Comparison of ENCODE assay signal across 27 mouse cellular contexts in the genomic region with DNA sequence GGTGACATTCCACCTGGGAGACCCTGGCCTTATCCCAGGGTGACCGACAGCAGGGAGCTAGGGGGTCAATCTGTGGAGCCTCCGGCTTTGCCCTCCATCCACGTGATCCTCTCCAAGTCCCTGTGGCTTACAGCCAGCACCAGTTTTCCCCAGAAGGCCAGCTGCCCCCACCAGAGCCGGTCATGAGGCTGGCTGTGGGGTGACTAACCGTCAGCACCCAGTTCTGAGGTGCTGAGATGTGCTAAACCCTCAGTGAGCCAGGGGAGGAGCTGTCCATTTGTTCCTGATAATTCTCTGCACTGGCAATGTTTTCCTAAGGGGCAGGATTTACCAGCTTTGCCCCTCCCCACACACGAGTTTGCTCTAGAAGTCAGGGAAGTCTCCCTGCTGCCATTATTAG. TPM values are rescaled to one million over a fixed set of nuclear protein-coding genes. Genes with fewer than 3 reads are reported as not detected.
DNase-seq lines count a peak whose midpoint lies in the region; ATAC-seq and TF ChIP-seq lines count a peak whose summit lies in the region.
"Had no signal": no experiment of that assay in that cellular context is flagged by ENCODE, and none has a peak within 500 bp of the region (broad histone marks: within the 10 kb centered on the region; RNA-seq: fewer than 3 reads in every experiment).

No protein-coding gene starts in this region.

- no peaks in the 10 kb centered on the region for H3K27me3 ChIP-seq in heart, embryonic 10.5 days (ENCODE audit: insufficient read depth, poor library complexity, severe bottlenecking)
- no peaks in the 10 kb centered on the region for H3K27me3 ChIP-seq in intestine, embryonic 16.5 days (replicated peaks; ENCODE audit: control insufficient read depth, insufficient read depth, low read length)
- no peaks in the 10 kb centered on the region for H3K27me3 ChIP-seq in intestine, embryonic 15.5 days (replicated peaks)
- no peaks in the 10 kb centered on the region for H3K27me3 ChIP-seq in liver, embryonic 15.5 days
- no peaks in the 10 kb centered on the region for H3K27me3 ChIP-seq in forebrain, postnatal 0 days (ENCODE audit: insufficient read depth, low read length)
- H3K27me3 ChIP-seq: limb, embryonic 13.5 days; neural tube, embryonic 13.5 days had no signal

- H3K4me1 ChIP-seq in heart, embryonic 10.5 days, result peaks cover 23% of the 10 kb centered on the region
- peaks cover 2% of the 10 kb centered on the region; the same call in 1 of the 2 replicates for H3K4me1 ChIP-seq in intestine, embryonic 16.5 days (ENCODE audit: control insufficient read depth, insufficient read depth, low read length)
- H3K4me1 ChIP-seq in intestine, embryonic 15.5 days (replicated peaks), result no peaks in the 10 kb centered on the region
- H3K4me1 ChIP-seq in liver, embryonic 15.5 days (replicated peaks), result peaks cover 19% of the 10 kb centered on the region
- no peaks in the 10 kb centered on the region for H3K4me1 ChIP-seq in forebrain, postnatal 0 days (ENCODE audit: insufficient read depth)
- H3K4me1 ChIP-seq: embryonic facial prominence, embryonic 10.5 days; limb, embryonic 13.5 days; neural tube, embryonic 13.5 days had no signal

- 45% methylated on average over 6 of the region's 6 CpGs for WGBS in heart, embryonic 10.5 days
- 60% methylated on average over 6 of the region's 6 CpGs for WGBS in intestine, embryonic 16.5 days
- 60% methylated on average over 6 of the region's 6 CpGs for WGBS in intestine, embryonic 15.5 days
- 62% methylated on average over 6 of the region's 6 CpGs for WGBS in liver, embryonic 15.5 days (ENCODE audit: insufficient replicate concordance)
- 59% methylated on average over 6 of the region's 6 CpGs for WGBS in forebrain, postnatal 0 days

- TF ChIP-seq CTCF in forebrain, postnatal 0 days (IDR thresholded peaks at IDR 0.05; ENCODE audit: low read depth), result no peak

- no peak overlapping the region for H3K4me3 ChIP-seq in heart, embryonic 10.5 days
- no peak overlapping the region for H3K4me3 ChIP-seq in intestine, embryonic 16.5 days (ENCODE audit: low read length)
- H3K4me3 ChIP-seq in intestine, embryonic 15.5 days (replicated peaks), result no peak overlapping the region
- no peak overlapping the region for H3K4me3 ChIP-seq in liver, embryonic 15.5 days (replicated peaks)
- no peak overlapping the region for H3K4me3 ChIP-seq in forebrain, postnatal 0 days (ENCODE audit: low read depth, low read length)
- H3K4me3 ChIP-seq: embryonic facial prominence, embryonic 10.5 days; limb, embryonic 13.5 days; midbrain, embryonic 10.5 days; myocyte; neural tube, embryonic 13.5 days had no signal

- 0 out of 2 replicates have a peak, but pooled peaks have one; percentile 38 for ATAC-seq in intestine, embryonic 16.5 days
- ATAC-seq in intestine, embryonic 15.5 days, result no peak
- ATAC-seq in liver, embryonic 15.5 days (ENCODE audit: insufficient read depth), result 0 out of 2 replicates have a peak, but pooled peaks have one; percentile 37
- ATAC-seq in forebrain, postnatal 0 days, result no peak
- ATAC-seq: forebrain, embryonic 16.5 days; inflammation-experienced regulatory T-cells, adult 6 months; midbrain, embryonic 16.5 days had no signal

- intact Hi-C loops in heart, postnatal 36 days (cut with DNase I), result no loop called here

- H3K9ac ChIP-seq in intestine, embryonic 16.5 days (ENCODE audit: low read depth, low read length), result no peak overlapping the region
- no peak overlapping the region for H3K9ac ChIP-seq in intestine, embryonic 15.5 days
- H3K9ac ChIP-seq in liver, embryonic 15.5 days, result no peak overlapping the region
- no peak overlapping the region for H3K9ac ChIP-seq in forebrain, postnatal 0 days
- H3K9ac ChIP-seq: hindbrain, embryonic 14.5 days; limb, embryonic 13.5 days; liver, embryonic 14.5 days; neural tube, embryonic 13.5 days had no signal

- peak overlapping the region; percentile 2; the same call in 1 of the 2 replicates for H3K27ac ChIP-seq in heart, embryonic 10.5 days
- no peak overlapping the region for H3K27ac ChIP-seq in intestine, embryonic 16.5 days (ENCODE audit: low read length)
- H3K27ac ChIP-seq in intestine, embryonic 15.5 days, result no peak overlapping the region
- H3K27ac ChIP-seq in liver, embryonic 15.5 days (replicated peaks), result no peak overlapping the region
- H3K27ac ChIP-seq in forebrain, postnatal 0 days (ENCODE audit: low read depth, low read length), result no peak overlapping the region
- H3K27ac ChIP-seq: embryonic facial prominence, embryonic 10.5 days; hindbrain, embryonic 14.5 days; kidney, postnatal 0 days; limb, embryonic 13.5 days; liver, embryonic 14.5 days; midbrain, embryonic 10.5 days; neural tube, embryonic 13.5 days had no signal

- no peaks in the 10 kb centered on the region; the same call in 1 of the 2 replicates for H3K9me3 ChIP-seq in heart, embryonic 10.5 days
- H3K9me3 ChIP-seq in intestine, embryonic 16.5 days (ENCODE audit: control insufficient read depth, low read length), result no peaks in the 10 kb centered on the region
- no peaks in the 10 kb centered on the region for H3K9me3 ChIP-seq in intestine, embryonic 15.5 days
- H3K9me3 ChIP-seq in liver, embryonic 15.5 days (replicated peaks), result no peaks in the 10 kb centered on the region
- no peaks in the 10 kb centered on the region for H3K9me3 ChIP-seq in forebrain, postnatal 0 days (ENCODE audit: low read length)
- H3K9me3 ChIP-seq: midbrain, embryonic 10.5 days; neural tube, embryonic 13.5 days had no signal

- no peak overlapping the region for H3K4me2 ChIP-seq in intestine, embryonic 16.5 days (ENCODE audit: low read depth, low read length)
- H3K4me2 ChIP-seq in intestine, embryonic 15.5 days (replicated peaks), result no peak overlapping the region
- H3K4me2 ChIP-seq in liver, embryonic 15.5 days, result no peak overlapping the region
- H3K4me2 ChIP-seq in forebrain, postnatal 0 days (ENCODE audit: low read depth), result no peak overlapping the region
- H3K4me2 ChIP-seq: hindbrain, embryonic 14.5 days; limb, embryonic 13.5 days; neural tube, embryonic 13.5 days had no signal

- no peaks in the 10 kb centered on the region for H3K36me3 ChIP-seq in heart, embryonic 10.5 days
- no peaks in the 10 kb centered on the region for H3K36me3 ChIP-seq in intestine, embryonic 16.5 days (ENCODE audit: control insufficient read depth, insufficient read depth, low read length)
- H3K36me3 ChIP-seq in intestine, embryonic 15.5 days, result no peaks in the 10 kb centered on the region
- no peaks in the 10 kb centered on the region for H3K36me3 ChIP-seq in liver, embryonic 15.5 days (replicated peaks)
- H3K36me3 ChIP-seq in forebrain, postnatal 0 days (ENCODE audit: insufficient read depth), result no peaks in the 10 kb centered on the region
- H3K36me3 ChIP-seq: embryonic facial prominence, embryonic 10.5 days; limb, embryonic 13.5 days; midbrain, embryonic 10.5 days; neural tube, embryonic 13.5 days had no signal

- DNase-seq in heart, embryonic 10.5 days (ENCODE audit: low spot score), result no peak
- DNase-seq in heart, postnatal 36 days, result no peak
- DNase-seq in liver, result no peak
- DNase-seq in gastrocnemius, postnatal 25 days, result no peak
- DNase-seq in forebrain, postnatal 0 days, result no peak
- DNase-seq: adrenal gland, postnatal 36 days; cerebellum, adult 11 months; cerebellum, postnatal 10 days; gastrocnemius, postnatal 36 days; layer of hippocampus, adult 9-11 months; retina, postnatal 1 day; right cerebral cortex, postnatal 25 days; spleen, adult 18-20 months had no signal

RNA-seq across cellular contexts. Expression of a gene that starts 40.3 kb away (rescaled TPM):
- polyA plus RNA-seq in heart, embryonic 10.5 days (2016; fragmentation: Nextera tagmentation; extraction: Ambion mirVana), result 72.0 and 82.0 TPM in 2 replicates
- total RNA-seq in heart, postnatal 36 days (2021), result 100 to 1,000 TPM in 1 of 2 experiments, 10 to 100 TPM in 1; 55.9 to 114 TPM
- polyA plus RNA-seq in intestine, embryonic 16.5 days (2015; fragmentation: Nextera tagmentation; extraction: Ambion mirVana), result 56.4 and 64.9 TPM in 2 replicates
- polyA plus RNA-seq in intestine, embryonic 15.5 days (2015; fragmentation: Nextera tagmentation; extraction: Ambion mirVana), result 88.1 and 103 TPM in 2 replicates
- polyA plus RNA-seq in liver, embryonic 15.5 days (2015; fragmentation: Nextera tagmentation; extraction: Ambion mirVana), result 285 and 299 TPM in 2 replicates
- total RNA-seq in gastrocnemius, postnatal 25 days (2021), result 100 to 1,000 TPM; 192 to 211 TPM
- total RNA-seq in forebrain, postnatal 0 days (2014; rRNA removed), result 70.3 and 112 TPM in 2 replicates
- 34.8 and 35.3 TPM in 2 replicates for polyA plus RNA-seq in forebrain, postnatal 0 days (2015; fragmentation: Nextera tagmentation; extraction: Ambion mirVana)

Comparison
In these comparisons a context has a peak if more than half of its experiments do, and no peak if none do; other contexts are left out.
1. ATAC-seq: peak in intestine, embryonic 16.5 days (single experiment) and liver, embryonic 15.5 days (single experiment); none in intestine, embryonic 15.5 days (single experiment) and forebrain, postnatal 0 days (single experiment).